Mouse (Mus musculus): Measurements from ENCODE around the gene Pon1.

The Pon1 gene

DNA sequence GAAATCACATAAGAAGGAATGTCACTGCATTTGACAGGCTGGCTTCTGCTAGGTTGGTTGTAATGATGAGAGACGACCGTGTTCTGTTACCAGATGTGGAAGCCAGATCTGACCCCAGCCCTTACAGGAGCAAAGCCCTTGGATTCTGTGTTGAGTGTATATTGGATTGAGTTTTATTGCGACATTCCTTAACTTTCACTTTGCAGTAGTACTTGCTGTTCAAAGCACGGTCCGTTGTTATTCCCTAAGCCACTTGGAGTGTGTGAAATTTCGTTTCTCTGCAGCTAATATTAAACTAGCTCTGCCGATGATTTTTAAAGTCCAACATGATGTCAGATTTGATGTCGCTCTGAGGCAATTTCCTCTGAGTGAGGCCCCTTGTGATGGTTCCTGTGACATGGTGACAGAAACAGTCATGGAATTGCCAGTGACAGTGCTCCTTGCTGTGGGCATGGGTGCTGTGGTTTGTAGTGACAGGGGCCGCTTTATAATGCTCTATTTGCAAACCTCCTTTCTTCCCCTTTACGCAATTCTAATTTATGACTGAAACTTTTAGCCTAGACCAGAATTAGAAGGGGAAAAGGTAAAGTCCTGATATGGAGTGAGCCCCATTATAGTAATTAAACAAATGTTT, 19.4 kb downstream of the Pon1 start:
- no peak for DNase-seq

DNA sequence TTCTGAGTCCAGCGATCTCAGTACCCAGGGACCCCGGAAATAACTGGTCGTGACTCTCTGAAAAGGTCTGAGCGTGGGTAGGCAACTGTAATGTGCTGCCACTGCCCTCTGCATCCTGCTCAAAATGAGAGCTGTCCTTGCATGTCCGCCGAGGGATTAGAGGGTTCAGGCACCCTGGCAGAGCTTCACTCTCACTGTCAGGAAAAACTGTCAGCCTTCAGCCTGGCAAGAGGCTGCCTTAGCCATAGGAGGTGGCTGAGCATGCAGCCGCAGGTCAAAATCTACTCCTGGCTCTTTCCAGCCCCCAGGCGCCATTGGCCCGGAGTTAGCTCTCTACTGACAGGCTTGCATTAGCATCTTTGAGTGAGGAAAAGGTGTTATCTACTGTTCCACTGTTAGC, 21.2 kb downstream of the Pon1 start:
- DNase-seq = no peak

DNA sequence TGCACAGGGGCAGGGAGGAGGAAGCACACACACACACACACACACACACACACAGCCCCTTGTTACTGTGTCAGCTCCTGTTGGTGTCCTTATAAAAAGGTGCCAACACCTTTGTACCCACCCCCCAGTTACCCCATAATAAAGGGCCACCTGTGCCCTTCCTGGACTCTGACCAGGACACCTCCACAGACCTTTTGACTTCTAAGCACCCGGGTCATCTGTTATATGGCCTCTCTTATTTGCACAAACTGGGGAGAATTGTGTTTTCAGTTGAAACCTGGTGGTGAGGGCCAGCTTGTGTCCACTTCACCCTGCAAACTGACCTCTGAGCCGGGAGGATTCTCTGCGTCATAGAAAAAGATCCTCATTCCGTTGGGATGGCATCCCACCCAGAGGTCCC, 22.3 kb downstream of the Pon1 start:
- no peak for DNase-seq

DNA sequence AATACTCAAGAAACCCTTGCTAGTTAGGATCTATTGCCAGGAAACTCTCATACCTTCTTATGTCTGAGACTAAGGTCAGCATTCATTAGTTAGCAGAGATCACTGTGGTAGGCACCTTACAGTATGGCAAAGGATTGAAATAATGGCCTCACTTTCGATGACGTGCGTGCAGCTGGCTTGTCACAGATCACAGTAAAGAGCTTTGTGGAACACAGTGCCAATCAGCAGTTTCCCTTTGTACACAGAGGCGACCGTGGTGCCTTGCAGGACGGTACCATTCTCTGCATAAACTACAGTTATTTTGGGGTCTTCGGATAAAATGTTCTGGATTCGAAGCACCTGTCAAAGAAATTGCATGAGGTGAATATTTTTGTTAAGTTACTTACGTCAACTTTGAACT, 25.6 kb downstream of the Pon1 start:
- DNase-seq = no peak

DNA sequence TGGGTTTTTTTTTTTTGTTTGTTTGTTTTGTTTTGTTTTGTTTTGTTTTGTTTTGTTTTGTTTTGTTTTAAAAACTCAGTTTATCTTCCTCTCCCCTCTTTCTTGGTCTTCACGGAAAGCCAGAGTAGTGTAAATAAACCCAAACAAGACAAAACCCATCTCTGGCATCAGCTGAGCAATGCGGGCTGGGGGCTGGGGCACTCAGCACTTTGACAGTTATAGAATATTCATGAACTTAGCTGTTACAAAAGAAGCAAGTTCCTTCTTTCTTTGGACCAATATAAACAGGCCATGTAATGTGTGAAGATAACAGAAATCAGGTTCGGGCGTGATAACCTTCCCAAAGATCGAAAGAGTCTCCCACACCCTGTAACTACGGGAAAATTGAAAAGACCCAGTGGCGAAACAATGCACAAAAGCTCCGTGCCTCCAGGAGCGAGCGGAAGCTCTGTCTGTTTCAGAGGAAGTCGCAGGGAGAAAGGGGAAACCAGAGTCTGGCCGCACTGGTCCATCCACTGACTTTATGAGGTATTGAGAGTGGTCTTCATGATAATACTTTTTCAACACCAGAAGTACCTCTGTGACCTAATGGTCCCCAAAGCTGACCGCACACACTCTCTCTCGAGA, 26.6 kb downstream of the Pon1 start:
- no peak for DNase-seq

DNA sequence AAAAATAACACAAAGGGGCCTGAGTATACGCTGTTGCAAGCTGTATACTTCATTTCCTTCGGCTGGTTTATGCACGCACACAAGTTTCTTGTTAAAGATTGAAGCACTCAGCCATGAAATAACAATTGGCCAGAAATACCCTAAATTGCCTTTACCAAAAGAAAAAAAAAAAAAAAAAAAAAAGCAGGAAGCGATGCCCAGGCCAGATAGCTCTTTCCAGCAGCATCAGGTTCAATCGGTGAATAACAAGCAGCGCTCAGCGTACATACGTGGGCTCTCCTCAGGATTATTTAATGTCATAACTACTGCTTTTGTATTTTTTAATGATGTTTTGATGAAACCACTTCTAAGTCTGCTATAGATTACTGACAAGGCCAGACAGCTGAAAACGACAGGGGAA, 28.9 kb downstream of the Pon1 start:
- DNase-seq = no peak

DNA sequence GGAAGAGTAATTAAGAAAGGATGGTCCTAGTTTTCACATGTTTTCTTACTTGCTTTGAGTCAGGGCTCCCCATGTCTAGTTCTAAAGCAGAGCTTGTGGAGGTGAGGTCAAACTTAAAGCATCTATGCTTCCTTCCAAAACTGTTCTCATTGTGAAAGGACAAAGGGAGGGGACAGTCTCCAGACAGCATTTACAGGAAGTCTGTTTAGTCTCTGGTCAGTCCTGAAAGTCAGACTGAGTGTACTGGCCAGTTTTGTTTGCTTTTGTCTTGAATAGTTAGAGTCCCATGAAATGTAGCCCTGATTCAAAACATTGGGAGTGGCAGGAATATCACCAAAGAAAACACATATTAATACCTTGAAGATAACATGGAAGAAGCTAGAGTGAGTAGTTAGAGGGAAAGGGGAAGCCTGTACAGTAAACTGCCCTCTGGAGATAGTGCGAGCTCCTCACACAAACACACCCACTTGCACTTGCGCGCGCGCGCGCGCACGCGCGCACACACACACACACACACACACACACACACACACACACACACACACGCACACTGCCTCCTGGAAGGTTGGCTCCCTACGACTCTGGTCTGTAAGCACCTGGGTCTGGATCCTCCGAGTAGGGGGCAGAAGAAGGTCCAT, 30.1 kb downstream of the Pon1 start:
- DNase-seq = no peak

DNA sequence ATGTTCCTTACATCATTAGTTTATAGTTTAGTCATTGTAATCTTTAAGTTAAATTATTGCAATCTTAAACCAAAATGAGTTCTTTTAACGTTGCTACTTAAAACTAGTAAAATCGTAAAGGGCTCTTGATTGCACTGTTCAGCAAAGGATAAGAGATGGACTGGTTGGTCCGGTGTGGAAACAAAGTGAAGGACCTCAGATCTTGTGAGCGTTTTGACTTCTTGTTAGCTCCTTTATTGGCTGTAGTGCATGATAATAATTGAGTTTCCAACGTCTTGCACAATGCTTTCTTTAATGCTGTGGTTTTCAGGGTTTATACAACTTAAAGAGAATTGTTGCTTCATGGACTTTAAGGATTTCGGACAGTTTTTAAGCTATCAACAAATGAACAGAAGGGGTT, 31.7 kb downstream of the Pon1 start:
- DNase-seq = no peak

DNA sequence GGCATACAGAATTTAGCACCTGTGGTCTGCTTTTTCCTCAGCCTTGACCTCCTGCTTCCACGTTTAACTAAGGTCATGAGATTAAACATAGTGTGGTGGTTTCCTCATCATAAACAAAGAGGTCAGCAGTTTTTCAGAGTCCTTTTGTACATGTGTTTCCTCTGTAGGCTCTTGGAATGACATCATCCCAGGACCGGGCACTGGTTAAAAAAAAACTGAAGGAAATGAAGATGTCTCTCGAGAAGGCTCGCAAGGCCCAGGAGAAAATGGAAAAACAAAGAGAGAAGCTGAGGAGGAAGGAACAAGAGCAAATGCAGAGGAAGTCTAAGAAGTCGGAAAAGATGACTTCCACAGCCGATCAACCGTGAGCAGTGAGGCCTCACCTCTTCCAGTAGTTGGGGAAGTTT, 34.4 kb downstream of the Pon1 start:
- DNase-seq = no peak

DNA sequence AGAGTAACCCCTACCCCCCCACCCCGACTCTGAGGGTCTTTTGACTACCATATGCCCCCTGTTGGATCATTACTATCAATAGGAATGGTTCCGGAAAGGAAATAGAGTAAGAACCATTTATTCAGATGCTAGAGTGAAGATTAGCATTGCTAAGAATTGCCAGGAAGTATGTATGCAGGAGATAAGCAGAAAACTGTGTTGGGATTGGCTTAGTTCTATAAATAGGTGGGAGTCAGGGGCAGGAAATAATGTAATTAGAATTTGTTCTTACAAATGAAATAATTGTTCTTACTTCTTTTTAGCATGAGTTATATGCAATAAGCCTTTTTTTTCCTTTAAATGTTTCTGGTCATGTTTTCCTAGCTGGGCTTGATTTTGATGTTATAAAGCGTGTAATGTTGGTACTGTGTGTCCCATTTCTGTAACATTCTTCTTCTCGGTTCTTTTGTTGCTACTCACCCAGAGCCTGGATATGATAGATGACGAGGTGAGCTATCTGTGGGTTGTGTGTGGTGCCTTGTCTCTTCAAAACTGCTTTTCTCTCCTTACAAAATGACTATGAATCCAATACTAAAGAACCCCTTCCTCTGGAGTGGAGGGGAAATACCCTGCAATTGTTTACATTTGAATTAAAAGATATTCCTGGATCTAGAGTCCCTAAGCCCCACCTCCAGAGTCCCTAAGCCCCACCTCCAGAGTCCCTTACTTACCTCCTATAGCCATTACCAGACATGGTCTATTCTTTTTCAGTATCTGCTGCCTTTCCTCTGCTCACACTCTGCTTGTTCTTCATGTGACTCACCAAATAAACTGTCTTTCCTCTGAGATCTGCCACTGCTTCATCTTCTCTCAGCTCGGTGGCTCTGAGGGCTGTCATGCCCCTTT, 37.0 kb downstream of the Pon1 start:
- no peak for DNase-seq

DNA sequence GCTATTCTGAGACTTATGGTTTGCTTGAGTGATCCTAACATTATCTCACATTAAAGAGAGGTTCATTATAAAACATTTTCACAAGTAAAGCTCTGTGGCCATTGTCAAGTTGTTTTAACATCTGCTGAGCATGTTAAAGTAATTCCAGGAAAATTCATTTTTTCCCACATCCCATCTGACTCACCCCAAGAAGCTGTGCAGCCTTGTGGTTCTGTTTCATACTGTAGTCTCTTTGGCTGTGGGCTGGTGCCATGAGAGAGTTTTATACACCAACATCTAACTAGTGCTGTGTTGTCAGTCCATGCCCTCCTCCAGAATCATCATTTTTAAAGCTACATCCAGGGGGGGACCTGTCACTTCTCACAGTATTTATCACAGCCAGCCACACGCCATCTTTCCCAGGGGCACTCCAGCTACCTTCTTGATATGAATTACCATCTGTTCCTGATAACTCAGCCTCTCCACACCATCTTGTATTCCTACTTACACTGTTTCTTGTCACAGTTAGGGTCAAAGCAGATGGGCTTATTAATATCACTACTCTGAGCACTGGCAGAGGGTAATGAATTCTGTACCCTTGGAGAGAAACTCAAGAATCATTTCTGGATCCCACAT, 38.3 kb downstream of the Pon1 start:
- DNase-seq = no peak

DNA sequence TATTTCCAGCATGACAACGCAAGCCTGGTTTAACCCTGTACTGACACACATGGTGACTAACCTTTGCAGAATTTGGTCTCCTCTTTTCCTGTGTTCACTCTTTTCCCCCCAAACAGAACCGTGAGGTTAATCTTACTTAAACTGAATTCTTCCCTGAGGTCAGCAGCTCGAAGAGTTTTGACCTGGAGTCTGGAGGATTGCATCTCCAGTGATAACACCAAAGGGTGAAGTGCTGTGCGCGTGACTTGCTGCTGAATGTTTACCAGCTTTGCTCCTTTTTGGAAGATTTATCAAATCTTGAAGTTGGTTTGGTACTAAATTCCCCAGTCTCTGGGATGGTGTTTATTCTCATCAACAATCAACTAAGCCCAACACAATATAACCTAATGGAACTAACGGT, 39.0 kb downstream of the Pon1 start:
- DNase-seq = no peak

DNA sequence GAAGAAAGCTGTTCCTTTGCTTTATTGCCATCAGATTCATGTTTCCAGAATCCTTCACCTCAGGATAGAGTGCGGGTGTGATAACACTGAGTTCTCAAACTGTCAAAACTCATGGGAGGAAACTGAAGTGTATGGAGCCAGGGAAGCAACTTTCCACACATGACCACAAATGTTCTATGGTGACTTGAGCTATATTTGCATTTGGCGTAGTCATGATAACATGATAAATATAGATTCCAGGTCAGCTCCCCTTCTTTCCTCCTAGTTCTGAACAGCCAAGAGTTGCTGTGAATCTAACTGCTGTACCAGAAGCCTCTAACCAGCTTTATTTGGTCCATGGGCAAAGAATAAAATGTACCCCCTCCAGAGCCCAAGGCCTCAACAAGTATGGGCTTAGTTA, 41.6 kb downstream of the Pon1 start:
- no peak for DNase-seq

DNA sequence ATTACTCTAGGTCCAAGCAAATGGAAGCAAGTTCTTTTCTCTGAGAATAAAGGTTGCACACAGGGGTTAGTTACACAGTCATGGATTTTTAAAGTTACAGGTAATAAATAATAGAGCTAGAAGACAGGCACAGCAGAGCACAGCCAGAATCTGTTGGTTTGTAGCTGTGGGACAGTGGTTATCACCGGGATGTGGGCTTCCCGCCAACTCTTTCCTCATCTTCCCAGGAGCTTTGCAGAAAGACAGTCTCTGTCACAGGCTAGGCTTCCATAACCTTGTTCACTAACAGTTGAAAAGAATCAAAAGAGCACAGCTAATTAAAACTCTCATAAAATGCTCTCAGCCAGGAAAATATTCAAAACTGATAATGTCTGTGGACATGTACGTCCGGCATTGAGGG, 42.6 kb downstream of the Pon1 start:
- DNase-seq = no peak

DNA sequence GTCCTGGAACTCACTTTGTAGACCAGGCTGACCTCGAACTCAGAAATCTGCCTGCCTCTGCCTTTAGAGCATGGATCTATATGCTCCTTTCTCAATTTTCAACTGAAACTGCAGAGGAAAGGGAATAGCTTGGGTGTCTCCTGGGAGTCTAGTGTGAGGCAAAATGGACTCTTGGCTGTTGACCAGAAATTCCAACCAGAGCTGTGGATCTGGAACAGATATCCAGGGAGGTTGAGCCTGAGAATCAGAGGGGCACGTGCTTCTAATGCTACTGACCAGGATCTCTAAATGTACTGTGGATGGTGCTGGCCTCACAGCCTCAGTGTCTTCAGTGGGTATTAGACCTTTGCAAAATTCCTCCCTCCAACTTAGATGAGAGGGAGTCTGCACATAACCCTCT, 43.8 kb downstream of the Pon1 start:
- DNase-seq = no peak

DNA sequence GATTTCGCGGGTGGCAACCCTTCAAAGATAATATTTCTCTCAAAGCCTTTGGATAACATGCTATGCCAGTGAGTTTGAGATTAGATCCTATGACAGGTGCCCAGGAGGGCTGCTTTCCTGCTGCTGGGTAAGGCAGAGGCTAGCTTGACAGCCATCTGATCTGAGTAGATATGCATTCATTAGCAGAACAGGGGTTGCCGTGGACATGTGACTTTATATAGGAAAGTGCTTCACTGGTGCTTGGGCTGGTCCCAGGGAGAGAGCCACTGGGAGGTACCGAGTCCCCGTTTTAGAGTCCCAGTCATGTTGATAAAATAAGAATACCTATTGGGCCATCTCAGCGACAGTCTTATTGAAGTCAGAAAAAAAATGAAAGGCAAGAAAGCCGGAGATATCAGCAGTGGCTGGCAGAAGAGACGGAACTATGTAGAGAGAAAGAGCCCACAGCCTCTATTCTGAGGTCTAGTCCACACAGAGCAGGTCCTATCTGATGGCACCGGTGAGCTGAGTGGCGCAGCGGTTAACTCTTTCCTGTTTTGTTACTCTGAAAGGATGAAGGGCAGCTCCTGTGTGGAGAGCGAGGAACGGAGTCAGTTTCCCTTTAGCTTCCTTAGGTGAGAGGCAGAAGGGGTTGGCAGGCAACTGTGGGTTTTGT, 46.1 kb downstream of the Pon1 start:
- no peak for DNase-seq

DNA sequence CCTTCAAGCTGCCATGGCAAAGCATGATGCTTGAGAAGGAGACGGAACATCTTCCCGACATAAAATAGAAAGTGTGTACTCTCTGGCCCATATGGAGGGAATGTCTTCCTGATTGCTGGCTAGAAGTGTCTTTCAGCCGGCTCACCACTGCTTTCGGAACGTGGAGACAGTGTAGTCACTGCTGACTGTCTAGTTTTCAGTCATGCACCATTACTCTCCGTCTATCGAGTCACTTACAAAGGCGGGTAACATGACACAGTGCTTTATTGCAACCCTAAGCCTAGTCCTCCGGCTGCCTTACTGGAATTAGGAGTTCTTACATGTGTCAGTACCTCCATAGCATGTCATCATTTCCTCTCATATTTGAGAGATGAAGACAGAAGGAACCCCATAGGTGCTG, 54.1 kb downstream of the Pon1 start:
- no peak for DNase-seq

DNA sequence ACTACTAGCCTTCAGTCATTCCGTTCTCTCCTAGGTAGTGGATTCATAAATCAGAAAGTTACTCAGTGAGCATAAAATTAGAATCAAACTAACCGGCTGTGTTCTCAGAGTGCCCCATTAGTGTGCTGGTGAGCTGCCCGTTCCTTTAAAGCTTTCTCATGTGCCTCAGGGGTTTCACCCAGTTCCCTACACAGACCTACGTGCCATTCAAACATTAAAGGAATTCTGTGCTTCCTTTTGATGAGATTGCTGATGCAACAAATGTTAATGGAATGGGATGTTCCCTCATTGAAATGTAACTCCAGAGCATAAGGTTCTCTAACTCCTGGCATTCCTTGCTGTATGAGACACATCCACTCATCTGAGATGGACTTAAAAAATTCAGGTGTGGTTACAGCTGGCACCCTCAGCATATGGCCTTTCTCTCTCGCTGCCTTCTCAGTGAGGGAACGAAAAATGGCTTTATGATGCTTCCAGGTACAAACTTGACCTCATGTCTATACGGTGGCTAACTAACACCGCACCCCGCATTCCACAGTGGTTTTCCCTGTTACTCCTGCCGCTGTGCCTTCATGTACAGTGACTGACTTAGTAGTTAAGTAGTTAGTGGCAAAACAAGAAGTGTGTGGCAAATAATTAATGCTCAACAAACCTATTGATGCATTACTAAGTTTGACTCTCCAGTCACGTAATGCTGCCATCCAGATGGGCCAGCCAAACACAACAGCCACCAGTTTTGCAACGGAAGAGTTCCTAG, 54.7 kb downstream of the Pon1 start:
- no peak for DNase-seq

DNA sequence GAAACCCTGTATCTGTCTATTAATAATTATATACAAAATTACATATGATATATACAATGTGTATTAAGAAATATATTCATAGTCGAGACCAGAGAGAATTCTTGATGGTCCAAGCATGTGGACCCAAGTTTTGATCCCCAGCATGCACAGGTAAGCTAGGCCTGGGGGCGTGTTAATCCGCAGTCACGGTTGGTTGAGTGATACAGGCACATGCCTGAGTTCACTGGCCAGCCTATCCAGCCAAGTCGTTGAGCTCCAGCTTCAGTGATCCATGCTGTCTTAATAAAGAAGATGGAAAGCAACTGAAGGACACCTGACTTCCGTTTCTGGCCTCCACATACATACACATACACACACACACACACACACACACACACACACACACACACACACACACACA, 57.7 kb downstream of the Pon1 start:
- no peak for DNase-seq

DNA sequence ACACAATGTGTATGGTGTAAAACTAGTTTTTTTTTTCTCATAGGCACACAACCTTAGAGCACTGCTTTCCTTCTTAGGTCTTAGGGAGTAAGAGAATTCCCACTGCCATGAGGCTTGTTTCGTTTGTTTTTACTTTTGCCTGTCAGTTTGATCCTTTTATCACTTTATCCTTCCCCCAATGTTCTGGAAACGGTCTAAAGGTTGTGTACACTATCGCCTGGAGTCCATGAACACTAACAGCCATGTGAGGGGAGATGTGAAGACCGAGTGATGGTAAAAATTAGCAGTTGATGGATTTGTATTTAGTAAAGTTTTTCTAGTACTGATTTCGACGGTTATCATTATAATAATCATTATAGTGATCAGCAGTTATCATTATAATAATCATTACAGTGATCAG, 58.8 kb downstream of the Pon1 start:
- no peak for DNase-seq

DNA sequence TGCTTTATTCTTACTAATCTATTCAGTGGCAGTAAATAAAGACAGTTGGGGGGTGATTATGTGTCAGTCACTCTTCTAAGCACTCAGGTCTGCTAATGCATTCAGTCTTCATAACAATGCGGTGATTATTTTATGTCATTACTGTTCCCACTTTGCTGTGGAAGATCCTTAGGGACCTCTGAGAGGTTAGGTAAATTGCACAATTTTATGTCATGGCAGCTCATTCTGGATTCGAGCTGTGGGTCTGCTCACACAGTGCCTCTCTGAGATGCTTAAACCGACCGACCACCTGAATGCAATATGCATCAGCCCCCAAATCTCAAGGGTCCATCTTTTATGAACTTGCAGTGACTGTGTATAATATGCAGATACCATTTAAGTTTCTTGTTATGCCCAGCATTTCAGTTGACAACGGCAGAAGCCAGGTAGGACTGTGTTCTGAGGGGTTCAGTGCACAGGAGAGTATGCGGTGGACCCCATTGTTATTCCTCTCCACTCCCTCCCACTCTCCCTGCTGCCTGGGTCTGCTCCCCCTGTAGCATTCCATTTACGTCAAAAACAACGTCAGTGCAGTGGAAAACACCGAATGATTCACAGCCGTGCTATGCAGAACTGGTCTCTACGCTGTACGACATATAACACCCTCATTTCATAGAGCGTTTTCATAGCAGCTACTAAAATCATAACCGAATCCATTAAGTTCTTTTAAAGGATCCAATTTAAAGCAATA, 64.2 kb downstream of the Pon1 start:
- no peak for DNase-seq

Measured in cerebellum, adult 9-10 months (tissue).